Mouse (Mus musculus) naive thymus-derived CD4-positive, alpha-beta T cell, adult 2 months (primary cell): ENCODE results near the gene Plekhg2.
A peak's percentile ranks its signal among the peaks of the same experiment; 100 is the strongest.

Source experiments
- DNase-seq: peaks from one replicate; pipeline ENCODE4 v3.0.0-alpha.2; 2011; ENCODE audit warnings: low read depth

The Plekhg2 gene

GRCm38 (mm10) chr7:28334534-28334933, 37.9 kb downstream of the Plekhg2 start:
- DNase-seq = no peak

GRCm38 (mm10) chr7:28328260-28328659, 44.1 kb downstream of the Plekhg2 start:
- no peak for DNase-seq

GRCm38 (mm10) chr7:28326457-28326856, 45.9 kb downstream of the Plekhg2 start:
- no peak for DNase-seq

- no peak for DNase-seq
Observed at GRCm38 (mm10) chr7:28325293-28325692, 47.1 kb downstream of the Plekhg2 start.

- DNase-seq = no peak
Observed at GRCm38 (mm10) chr7:28321974-28322720, 50.3 kb downstream of the Plekhg2 start.

GRCm38 (mm10) chr7:28318714-28319113, 53.7 kb downstream of the Plekhg2 start:
- no peak for DNase-seq

- DNase-seq = no peak
Observed at GRCm38 (mm10) chr7:28318036-28318435, 54.4 kb downstream of the Plekhg2 start.

- DNase-seq = peak; percentile 96
Observed at GRCm38 (mm10) chr7:28311926-28312543, 60.4 kb downstream of the Plekhg2 start, which contains the start of gene Timm50. Gene Timm50, minus strand, starts transcription at chr7:28312072.

GRCm38 (mm10) chr7:28311151-28311925, 61.1 kb downstream of the Plekhg2 start:
- DNase-seq = peak; percentile 37

- DNase-seq = no peak
Observed at GRCm38 (mm10) chr7:28309737-28310136, 62.7 kb downstream of the Plekhg2 start.
